ENCODE assay signal across 28 mouse cellular contexts in the genomic region with DNA sequence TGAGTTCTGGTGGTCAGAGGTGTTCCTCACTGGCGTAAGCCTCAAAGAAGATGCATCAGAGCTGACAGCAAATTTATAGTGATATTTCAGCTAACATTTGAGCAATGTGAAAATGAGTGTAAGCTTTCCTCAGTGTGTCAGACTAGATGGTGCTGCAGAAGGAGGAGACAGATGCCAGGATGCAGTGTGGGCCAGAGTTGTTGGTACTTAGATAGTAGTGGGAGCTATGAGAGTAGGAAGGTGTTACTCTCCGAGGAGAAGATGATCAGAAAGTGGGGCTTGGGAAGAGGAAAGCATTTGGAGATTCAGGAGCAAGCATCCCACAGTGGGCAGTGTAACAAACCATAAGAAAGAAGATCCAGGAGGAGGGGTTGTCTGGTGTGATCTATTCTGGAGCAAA. TPM values are rescaled to one million over a fixed set of nuclear protein-coding genes. Genes with fewer than 3 reads are reported as not detected.
DNase-seq lines count a peak whose midpoint lies in the region; ATAC-seq lines count a peak whose summit lies in the region.
"Had no signal": no experiment of that assay in that cellular context is flagged by ENCODE, and none has a peak within 500 bp of the region (broad histone marks: within the 10 kb centered on the region; RNA-seq: fewer than 3 reads in every experiment).

No protein-coding gene starts in this region.

- H3K36me3 ChIP-seq in hindbrain, embryonic 14.5 days (replicated peaks; ENCODE audit: control insufficient read depth, insufficient read depth) = peaks cover 62% of the 10 kb centered on the region
- H3K36me3 ChIP-seq in hindbrain, embryonic 10.5 days = peaks cover 65% of the 10 kb centered on the region

- no peak overlapping the region for H3K9ac ChIP-seq in hindbrain, embryonic 14.5 days
- H3K9ac ChIP-seq: embryonic facial prominence, embryonic 13.5 days; forebrain, embryonic 13.5 days; kidney, embryonic 15.5 days; limb, embryonic 13.5 days; liver, embryonic 14.5 days; lung, embryonic 14.5 days; midbrain, embryonic 12.5 days; neural tube, embryonic 15.5 days had no signal

- H3K4me3 ChIP-seq in hindbrain, embryonic 14.5 days (replicated peaks; ENCODE audit: low read length) = no peak overlapping the region
- no peak overlapping the region for H3K4me3 ChIP-seq in hindbrain, embryonic 10.5 days
- H3K4me3 ChIP-seq: embryonic facial prominence, embryonic 13.5 days; erythroblast, embryonic 14.5 days; forebrain, embryonic 13.5 days; kidney, embryonic 15.5 days; limb, embryonic 13.5 days; midbrain, embryonic 12.5 days; neural tube, embryonic 15.5 days had no signal

- H3K27me3 ChIP-seq in hindbrain, embryonic 14.5 days (ENCODE audit: control insufficient read depth, insufficient read depth, low read length) = no peaks in the 10 kb centered on the region
- H3K27me3 ChIP-seq in hindbrain, embryonic 10.5 days (ENCODE audit: insufficient read depth, poor library complexity, severe bottlenecking) = no peaks in the 10 kb centered on the region
- H3K27me3 ChIP-seq: embryonic facial prominence, embryonic 13.5 days; forebrain, embryonic 13.5 days; kidney, embryonic 15.5 days; limb, embryonic 13.5 days; midbrain, embryonic 12.5 days; neural tube, embryonic 15.5 days had no signal

- peak; percentile 99 for ATAC-seq in frontal cortex, adult (ENCODE audit: low TSS enrichment)
- no peak for ATAC-seq in hindbrain, embryonic 14.5 days (ENCODE audit: low FRiP score)
- ATAC-seq: activated CD4-positive, CD25-positive, alpha-beta regulatory T cell, adult 4 months; forebrain, embryonic 13.5 days; hindbrain, postnatal 0 days had no signal

- H3K4me1 ChIP-seq in hindbrain, embryonic 14.5 days (replicated peaks; ENCODE audit: control insufficient read depth, insufficient read depth, low read length) = no peaks in the 10 kb centered on the region
- H3K4me1 ChIP-seq in hindbrain, embryonic 10.5 days (replicated peaks) = 0 out of 2 replicates have a peak, but pooled peaks cover 2% of the 10 kb centered on the region
- H3K4me1 ChIP-seq: embryonic facial prominence, embryonic 13.5 days; forebrain, embryonic 13.5 days; kidney, embryonic 15.5 days; limb, embryonic 13.5 days; midbrain, embryonic 12.5 days; neural tube, embryonic 15.5 days had no signal

- WGBS in hindbrain, embryonic 14.5 days = 95% methylated on average over 2 of the region's 2 CpGs
- 96% methylated on average over 2 of the region's 2 CpGs for WGBS in hindbrain, embryonic 10.5 days

- no peak overlapping the region for H3K27ac ChIP-seq in hindbrain, embryonic 14.5 days
- H3K27ac ChIP-seq in hindbrain, embryonic 10.5 days = no peak overlapping the region
- H3K27ac ChIP-seq: embryonic facial prominence, embryonic 13.5 days; forebrain, embryonic 13.5 days; hindbrain, postnatal 0 days; kidney, embryonic 15.5 days; limb, embryonic 13.5 days; liver, embryonic 14.5 days; midbrain, embryonic 12.5 days; neural tube, embryonic 15.5 days had no signal

- no peak overlapping the region for H3K4me2 ChIP-seq in hindbrain, embryonic 14.5 days (replicated peaks)
- H3K4me2 ChIP-seq: embryonic facial prominence, embryonic 13.5 days; forebrain, embryonic 13.5 days; heart, embryonic 11.5 days; kidney, embryonic 15.5 days; limb, embryonic 13.5 days; lung, embryonic 14.5 days; midbrain, embryonic 12.5 days; neural tube, embryonic 15.5 days had no signal

- H3K9me3 ChIP-seq in hindbrain, embryonic 14.5 days (ENCODE audit: control insufficient read depth, low read length) = no peaks in the 10 kb centered on the region
- no peaks in the 10 kb centered on the region for H3K9me3 ChIP-seq in hindbrain, embryonic 10.5 days
- H3K9me3 ChIP-seq: embryonic facial prominence, embryonic 13.5 days; forebrain, embryonic 13.5 days; kidney, embryonic 15.5 days; limb, embryonic 13.5 days; midbrain, embryonic 12.5 days; neural tube, embryonic 15.5 days had no signal

- no peak for DNase-seq in frontal cortex, postnatal 10 days (ENCODE audit: low spot score in 2 of 2)
- peak; percentile 19 to 40 for DNase-seq in layer of hippocampus, postnatal 36 days
- DNase-seq in layer of hippocampus, postnatal 14 days (ENCODE audit: low spot score in 2 of 2) = no peak
- DNase-seq in right cerebral cortex, postnatal 25 days = peak; percentile 43
- DNase-seq in right cerebral cortex, postnatal 4 days = no peak
- DNase-seq in hindbrain, embryonic 14.5 days (ENCODE audit: low spot score) = no peak
- no peak for DNase-seq in hindbrain, embryonic 10.5 days (ENCODE audit: low spot score)
- DNase-seq: adrenal gland, postnatal 10 days; cerebellum, adult 2 months; cerebellum, postnatal 36 days; embryo, embryonic 11 days; kidney, adult 11 months; kidney, postnatal 36 days; lung, embryonic 14.5 days; thymus, adult 2 months; thymus, postnatal 4 days had no signal

RNA-seq across cellular contexts. Expression of a gene that starts 22.4 kb away (rescaled TPM):
- 10 to 100 TPM; 40.6 to 41.1 TPM for total RNA-seq in layer of hippocampus, postnatal 36 days (2021)
- 10 to 100 TPM; 38.1 to 38.3 TPM for total RNA-seq in layer of hippocampus, postnatal 14 days (2021)
- 28.3 and 34.6 TPM in 2 replicates for polyA plus RNA-seq in hindbrain, embryonic 14.5 days (2014; fragmentation: Nextera tagmentation; extraction: Ambion mirVana)
- polyA plus RNA-seq in hindbrain, embryonic 10.5 days (2016; fragmentation: Nextera tagmentation; extraction: Ambion mirVana) = 12.9 and 17.3 TPM in 2 replicates

Comparison
In these comparisons a context has a peak if more than half of its experiments do, and no peak if none do; other contexts are left out.
1. DNase-seq: peak in layer of hippocampus, postnatal 36 days (2 of 2) and right cerebral cortex, postnatal 25 days (single experiment); none in frontal cortex, postnatal 10 days (0 of 2), layer of hippocampus, postnatal 14 days (0 of 2), right cerebral cortex, postnatal 4 days (single experiment), hindbrain, embryonic 14.5 days (single experiment) and hindbrain, embryonic 10.5 days (single experiment).